Mouse (Mus musculus) thymus, postnatal 0 days (tissue): ENCODE data around the gene Myod1. TPM values are rescaled to one million over a fixed set of nuclear protein-coding genes. Genes with fewer than 3 reads are reported as not detected.

Experiments
- DNase-seq: peaks from one replicate; pipeline ENCODE4 v3.0.0-alpha.2; 2015; ENCODE audit warnings: low spot score
- polyA plus RNA-seq: library from polyadenylated mRNA; unstranded; fragments of >200 nt; fragmentation: Nextera tagmentation; extraction: Ambion mirVana; gene quantifications from 2 replicates; pipeline ENCODE4 v1.2.1, GENCODE M21; 2015

Gene Myod1
- 0.21 and 0.23 TPM in 2 replicates for polyA plus RNA-seq

- no peak for DNase-seq
Measured at GRCm38 (mm10) chr7:46376172-46377007, at the start of gene Myod1. TSS of gene Myod1 (plus strand) at chr7:46376474.

- no peak for DNase-seq
Measured at GRCm38 (mm10) chr7:46327896-46328295, 48.4 kb upstream of the Myod1 start.

GRCm38 (mm10) chr7:46337397-46337796, 38.9 kb upstream of the Myod1 start:
- DNase-seq, result no peak

GRCm38 (mm10) chr7:46339818-46340217, 36.5 kb upstream of the Myod1 start:
- DNase-seq, result no peak

GRCm38 (mm10) chr7:46340295-46340694, 36.0 kb upstream of the Myod1 start:
- DNase-seq, result no peak

- DNase-seq, result no peak
Measured at GRCm38 (mm10) chr7:46341471-46341870, 34.8 kb upstream of the Myod1 start.

GRCm38 (mm10) chr7:46347692-46348091, 28.6 kb upstream of the Myod1 start:
- DNase-seq, result no peak

GRCm38 (mm10) chr7:46348813-46349212, 27.5 kb upstream of the Myod1 start:
- DNase-seq, result no peak

- no peak for DNase-seq
Measured at GRCm38 (mm10) chr7:46350119-46350702, 26.1 kb upstream of the Myod1 start.

GRCm38 (mm10) chr7:46352748-46353147, 23.5 kb upstream of the Myod1 start:
- no peak for DNase-seq

GRCm38 (mm10) chr7:46353216-46353615, 23.1 kb upstream of the Myod1 start:
- no peak for DNase-seq

GRCm38 (mm10) chr7:46353875-46354274, 22.4 kb upstream of the Myod1 start:
- peak; percentile 8 for DNase-seq

- no peak for DNase-seq
Measured at GRCm38 (mm10) chr7:46361776-46362175, 14.5 kb upstream of the Myod1 start.

GRCm38 (mm10) chr7:46364154-46364553, 12.1 kb upstream of the Myod1 start:
- no peak for DNase-seq

GRCm38 (mm10) chr7:46365810-46366209, 10.5 kb upstream of the Myod1 start:
- DNase-seq, result no peak

- no peak for DNase-seq
Measured at GRCm38 (mm10) chr7:46371104-46371503, 5.2 kb upstream of the Myod1 start.

GRCm38 (mm10) chr7:46377008-46377346, 703 bp downstream of the Myod1 start:
- DNase-seq, result no peak

GRCm38 (mm10) chr7:46378123-46378522, 1.8 kb downstream of the Myod1 start:
- DNase-seq, result no peak

- DNase-seq, result peak; percentile 44
Measured at GRCm38 (mm10) chr7:46378983-46379382, 2.7 kb downstream of the Myod1 start.

- no peak for DNase-seq
Measured at GRCm38 (mm10) chr7:46380625-46381024, 4.4 kb downstream of the Myod1 start.

GRCm38 (mm10) chr7:46387430-46387829, 11.2 kb downstream of the Myod1 start:
- no peak for DNase-seq

- peak; percentile 70 for DNase-seq
Measured at GRCm38 (mm10) chr7:46389456-46390085, 13.3 kb downstream of the Myod1 start.
